Mouse (Mus musculus) CH12.LX (cell line): ENCODE results near the gene Ppih. TPM values are rescaled to one million over a fixed set of nuclear protein-coding genes. Genes with fewer than 3 reads are reported as not detected.

ENCODE experiments used
- DNase-seq: peaks from one replicate; pipeline ENCODE4 v3.0.0-alpha.2; 2013; ENCODE audit errors: extremely low read depth
- H3K27ac ChIP-seq: 2 replicates; pipeline ENCODE4 v1.5.1; 2012; ENCODE audit warnings: low read depth, mild to moderate bottlenecking, control low read depth, moderate library complexity; ENCODE audit not compliant: insufficient read depth
- H3K27me3 ChIP-seq: replicated peaks from 2 replicates; pipeline ENCODE3; 2012; ENCODE audit warnings: inconsistent platforms
- H3K36me3 ChIP-seq, 2 experiments: replicated peaks in 1 of 2; 2 replicates each; pipeline versions ENCODE3 to v1.6.1; 2012; ENCODE audit warnings: inconsistent platforms in 1 of 2, low read length in 1 of 2, mild to moderate bottlenecking in 1 of 2, mixed read lengths in 1 of 2, moderate library complexity in 1 of 2; ENCODE audit not compliant: control insufficient read depth in 1 of 2, insufficient read depth in 1 of 2
- H3K4me1 ChIP-seq, 2 experiments: 2 replicates each; pipeline ENCODE4 v1.6.1; 2012; ENCODE audit warnings: inconsistent platforms in 1 of 2, moderate library complexity in 1 of 2; ENCODE audit not compliant: insufficient read depth in 2 of 2, control insufficient read depth in 1 of 2
- H3K4me2 ChIP-seq: 2 replicates; pipeline ENCODE4 v1.6.1; 2012; ENCODE audit warnings: low read depth, mild to moderate bottlenecking, control low read depth; ENCODE audit not compliant: poor library complexity, insufficient read depth, severe bottlenecking
- H3K4me3 ChIP-seq, 3 experiments: fragments of 150-350 bp in 1 of 3; sonication (generic) in 1 of 3; replicated peaks in 1 of 3; 2 replicates each; pipeline versions ENCODE3 to v1.5.1; 2011 to 2012; ENCODE audit warnings: low read depth in 2 of 3, low read length in 2 of 3, mild to moderate bottlenecking in 2 of 3, moderate library complexity in 2 of 3, control low read depth in 1 of 3, improper control_type of control experiment in 1 of 3, inconsistent platforms in 1 of 3, mixed read lengths in 1 of 3; ENCODE audit not compliant: poor library complexity in 1 of 3
- H3K79me2 ChIP-seq: replicated peaks from 2 replicates; pipeline ENCODE4 v1.6.1; 2012; ENCODE audit warnings: mild to moderate bottlenecking, moderate library complexity; ENCODE audit not compliant: control insufficient read depth, poor library complexity, insufficient read depth, severe bottlenecking; ENCODE audit errors: extremely low read depth
- H3K9ac ChIP-seq: 2 replicates; pipeline ENCODE4 v1.6.1; 2012; ENCODE audit warnings: low read depth, mild to moderate bottlenecking, control low read depth, moderate library complexity; ENCODE audit not compliant: insufficient read depth
- H3K9me3 ChIP-seq: replicated peaks from 2 replicates; pipeline ENCODE3; 2012; ENCODE audit warnings: low read length, inconsistent platforms, mixed read lengths
- BHLHE40 ChIP-seq: IDR thresholded peaks from 2 replicates; pipeline ENCODE4 v1.6.1; 2011; ENCODE audit warnings: mild to moderate bottlenecking, low read depth, low read length, improper control_type of control experiment
- CHD1 ChIP-seq: IDR thresholded peaks from 2 replicates; pipeline ENCODE4 v1.6.1; 2012; ENCODE audit warnings: low read depth, low read length, improper control_type of control experiment, inconsistent platforms
- E2F4 ChIP-seq: IDR thresholded peaks from 2 replicates; pipeline ENCODE4 v1.6.1; 2011; ENCODE audit warnings: low read depth, low read length, improper control_type of control experiment; ENCODE audit not compliant: insufficient replicate concordance
- GABPA ChIP-seq: IDR thresholded peaks from 2 replicates; pipeline ENCODE4 v1.6.1; 2012; ENCODE audit warnings: low read depth, low read length, improper control_type of control experiment, inconsistent platforms; ENCODE audit not compliant: insufficient replicate concordance
- HCFC1 ChIP-seq: IDR thresholded peaks from 2 replicates; pipeline ENCODE4 v1.6.1; 2012; ENCODE audit warnings: low read depth, mild to moderate bottlenecking, inconsistent platforms, low read length, improper control_type of control experiment
- JUND ChIP-seq: conservative IDR thresholded peaks from 2 replicates; pipeline ENCODE4 v1.6.1; 2011; ENCODE audit warnings: low read depth, low read length, improper control_type of control experiment
- MAFK ChIP-seq: IDR thresholded peaks from 2 replicates; pipeline ENCODE4 v1.6.1; 2011; ENCODE audit warnings: low read length, improper control_type of control experiment; ENCODE audit not compliant: insufficient replicate concordance
- MAZ ChIP-seq: IDR thresholded peaks from 2 replicates; pipeline ENCODE4 v1.6.1; 2012; ENCODE audit warnings: low read depth, mild to moderate bottlenecking, inconsistent platforms, low read length, improper control_type of control experiment, moderate library complexity
- MYC ChIP-seq: IDR thresholded peaks from 2 replicates; pipeline ENCODE4 v1.6.1; 2011; ENCODE audit warnings: low read depth, mild to moderate bottlenecking, improper control_type of control experiment, low read length
- NELFE ChIP-seq: IDR thresholded peaks from 2 replicates; pipeline ENCODE4 v1.6.1; 2011; ENCODE audit warnings: low read depth, low read length, improper control_type of control experiment
- POLR2A ChIP-seq: IDR thresholded peaks from 2 replicates; pipeline ENCODE4 v1.6.1; 2011; ENCODE audit warnings: low read depth, mild to moderate bottlenecking, improper control_type of control experiment, low read length
- POLR2AphosphoS2 ChIP-seq: IDR thresholded peaks from 2 replicates; pipeline ENCODE4 v1.6.1; 2011; ENCODE audit warnings: low read depth, low read length, improper control_type of control experiment
- RAD21 ChIP-seq: IDR thresholded peaks from 2 replicates; pipeline ENCODE4 v1.6.1; 2011; ENCODE audit warnings: low read depth, mild to moderate bottlenecking, low read length, improper control_type of control experiment, moderate library complexity
- RCOR1 ChIP-seq: conservative IDR thresholded peaks from 2 replicates; pipeline ENCODE4 v1.6.1; 2012; ENCODE audit warnings: low read depth, mild to moderate bottlenecking, inconsistent platforms, low read length, improper control_type of control experiment
- TCF12 ChIP-seq: IDR thresholded peaks from 2 replicates; pipeline ENCODE4 v1.6.1; 2014; ENCODE audit warnings: low read depth, mild to moderate bottlenecking, inconsistent platforms, low read length, improper control_type of control experiment
- ZC3H11A ChIP-seq: IDR thresholded peaks from 2 replicates; pipeline ENCODE4 v1.6.1; 2012; ENCODE audit warnings: low read depth, mild to moderate bottlenecking, inconsistent platforms, low read length, improper control_type of control experiment
- ZMIZ1 ChIP-seq: IDR thresholded peaks from 2 replicates; pipeline ENCODE4 v1.6.1; 2012; ENCODE audit warnings: low read depth, mild to moderate bottlenecking, inconsistent platforms, low read length, improper control_type of control experiment
- dilution Hi-C: fragments of 300-500 bp; cut with MboI; formaldehyde crosslinking; loops from 2 replicates; pipeline ENCODE4 v1.14.3; 2020; ENCODE audit warnings: low sequenced_read_pairs; ENCODE audit not compliant: extremely low pct_unique_long_range_greater_than_20kb, extremely low pct_ligation_motif_present
- in situ Hi-C: fragments of 300-500 bp; cut with MboI; formaldehyde crosslinking; loops from 3 replicates; pipeline ENCODE4 v1.14.3; 2019; ENCODE audit warnings: low sequenced_read_pairs, low pct_ligation_motif_present, low pct_unique_long_range_greater_than_20kb, mixed read lengths
- polyA plus RNA-seq: library from polyadenylated mRNA; unstranded; fragments of >175 nt; gene quantifications from 2 replicates; pipeline ENCODE4 v1.2.1, GENCODE M21; 2012; ENCODE audit warnings: low read depth; ENCODE audit not compliant: insufficient read length
- total RNA-seq, 2 experiments: library from RNA; depleted of rRNA; stranded (reverse); fragments of 300-350 nt in 1 of 2; fragments of >200 nt in 1 of 2; gene quantifications; 2 replicates each; pipeline ENCODE4 v1.2.3; 2012 to 2014

Gene Ppih
- total and polyA plus RNA-seq, 3 experiments: 125 to 179 (median 132) TPM

DNA sequence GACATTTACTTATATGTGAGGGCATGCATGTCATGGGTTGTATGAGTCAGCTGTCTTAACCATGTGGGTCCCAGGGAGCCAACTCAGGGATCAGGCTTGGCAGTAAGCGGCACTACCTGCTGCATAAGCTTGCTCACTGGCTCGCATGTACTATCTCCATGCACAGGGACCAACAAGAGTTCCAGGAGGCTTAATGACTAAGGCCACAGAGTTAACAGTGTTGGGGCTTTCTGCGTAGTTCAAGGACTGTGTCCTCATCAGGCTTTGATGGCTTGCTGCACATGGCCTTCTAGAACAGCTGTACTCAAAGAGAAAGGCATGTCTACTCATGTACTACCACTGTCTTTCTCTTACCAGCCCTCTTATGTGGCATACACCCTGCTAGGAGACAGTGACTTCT lies 19.6 kb downstream of the Ppih start:
- peaks cover 6 to 35% of the 10 kb centered on the region in 2 experiments for H3K36me3 ChIP-seq
- no peak overlapping the region for H3K4me3 ChIP-seq
- DNase-seq: no peak
- H3K27me3 ChIP-seq: no peaks in the 10 kb centered on the region
- in situ Hi-C loops: no loop called here
- no peak overlapping the region for H3K27ac ChIP-seq
- no peak overlapping the region for H3K9ac ChIP-seq
- peaks cover 2 to 15% of the 10 kb centered on the region in 2 experiments; a peak in 2 of 4 replicates for H3K4me1 ChIP-seq
- H3K4me2 ChIP-seq: no peak overlapping the region
- TF ChIP-seq ZMIZ1 (no peak), MAZ (no peak), POLR2A (no peak), JUND (no peak), E2F4 (no peak), GABPA (no peak), HCFC1 (no peak), BHLHE40 (no peak), CHD1 (no peak), RCOR1 (no peak), RAD21 (no peak), POLR2AphosphoS2 (no peak), MAFK (no peak), MYC (no peak), ZC3H11A (no peak)
- TF ChIP-seq, all 38 proteins: peak for 0
- no peaks in the 10 kb centered on the region for H3K9me3 ChIP-seq
- no peaks in the 10 kb centered on the region for H3K79me2 ChIP-seq
- dilution Hi-C loops: no loop called here

DNA sequence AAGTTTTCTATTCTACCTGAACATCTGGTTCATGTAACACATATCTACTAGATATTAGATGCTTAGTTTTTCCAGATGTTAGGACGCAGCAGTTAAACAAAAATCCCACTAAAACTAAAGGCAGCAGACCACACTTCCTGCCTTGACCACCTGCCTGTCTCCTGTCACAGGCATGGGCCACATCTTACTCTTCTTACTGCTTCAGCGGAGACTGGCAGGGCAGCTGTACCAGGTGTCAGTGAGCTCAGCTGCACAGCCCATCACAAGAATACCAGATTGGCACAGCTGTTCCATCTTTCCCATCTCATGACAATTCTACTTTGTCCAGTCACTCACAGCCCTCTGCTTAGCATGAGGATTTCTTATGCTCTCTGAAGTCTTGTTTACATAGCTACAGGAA lies 23.0 kb downstream of the Ppih start:
- DNase-seq: no peak
- dilution Hi-C loops: no loop called here

More for the DNA sequence above, 23.0 kb downstream of the Ppih start:
- Histone ChIP-seq H3K4me1 (peaks cover 2 to 21% of the 10 kb centered on the region in 2 experiments; a peak in 2 of 4 replicates), H3K4me2 (no peak overlapping the region), H3K27me3 (no peaks in the 10 kb centered on the region), H3K4me3 (no peak overlapping the region), H3K27ac (no peak overlapping the region), H3K79me2 (peaks cover 18% of the 10 kb centered on the region), H3K36me3 (peaks cover 3 to 26% of the 10 kb centered on the region in 2 experiments), H3K9ac (no peak overlapping the region), H3K9me3 (no peaks in the 10 kb centered on the region)
- in situ Hi-C loops: no loop called here
- TF ChIP-seq NELFE: no peak
- peak; percentile 57; the same call in 1 of the 2 replicates for TF ChIP-seq TCF12
